Mouse (Mus musculus) limb, embryonic 12.5 days (tissue): ENCODE data around the gene Abcb9. TPM values are rescaled to one million over a fixed set of nuclear protein-coding genes. Genes with fewer than 3 reads are reported as not detected.

Experiments
- ATAC-seq: fragments of 200-750 bp; cut with Nextera tagmentation; 2 replicates; pipeline ENCODE4 v1.8.0; 2017; ENCODE audit warnings: low read depth, moderate TSS enrichment; ENCODE audit not compliant: insufficient number of reproducible peaks, insufficient read depth, low FRiP score, low TSS enrichment
- H3K27ac ChIP-seq: fragments of 300-500 bp; sonication (generic); 2 replicates; pipeline ENCODE4 v1.5.1; 2016; ENCODE audit warnings: mild to moderate bottlenecking, moderate library complexity
- H3K27me3 ChIP-seq: fragments of 300-500 bp; sonication (generic); 2 replicates; pipeline ENCODE4 v1.6.1; 2016; ENCODE audit warnings: mild to moderate bottlenecking, moderate library complexity
- H3K36me3 ChIP-seq: fragments of 300-500 bp; sonication (generic); 2 replicates; pipeline ENCODE4 v1.6.1; 2016; ENCODE audit warnings: mild to moderate bottlenecking, moderate library complexity
- H3K4me1 ChIP-seq: fragments of 300-500 bp; sonication (generic); replicated peaks from 2 replicates; pipeline ENCODE4 v1.6.1; 2016
- H3K4me2 ChIP-seq: fragments of 300-500 bp; sonication (generic); 2 replicates; pipeline ENCODE4 v1.6.1; 2016; ENCODE audit warnings: mild to moderate bottlenecking, moderate library complexity
- H3K4me3 ChIP-seq: fragments of 300-500 bp; sonication (generic); replicated peaks from 2 replicates; pipeline ENCODE4 v1.5.1; 2016; ENCODE audit warnings: mild to moderate bottlenecking
- H3K9ac ChIP-seq: fragments of 300-500 bp; sonication (generic); replicated peaks from 2 replicates; pipeline ENCODE4 v1.6.1; 2016; ENCODE audit warnings: mild to moderate bottlenecking, moderate library complexity
- H3K9me3 ChIP-seq: fragments of 300-500 bp; sonication (generic); 2 replicates; pipeline ENCODE4 v1.6.1; 2016; ENCODE audit warnings: mild to moderate bottlenecking, moderate library complexity
- WGBS: fragments of 180-500 bp; shearing (Covaris S2); methylation state at CpG from one replicate; pipeline ENCODE4 v1.1.7; 2016; 5-methylcytosine and 5-hydroxymethylcytosine counted together
- polyA plus RNA-seq: library from polyadenylated mRNA; unstranded; fragments of >200 nt; fragmentation: Nextera tagmentation; extraction: Ambion mirVana; gene quantifications from 2 replicates; pipeline ENCODE4 v1.2.1, GENCODE M21; 2016

Abcb9 gene
- polyA plus RNA-seq, 1 experiment from 2014 or later: 0.66 TPM

GRCm38 (mm10) chr5:124077856-124078460 lies 17.6 kb downstream of the Abcb9 start:
- 66% methylated on average over 6 of the region's 6 CpGs for WGBS
- Histone ChIP-seq H3K4me1 (peaks cover 12% of the 10 kb centered on the region), H3K27me3 (no peaks in the 10 kb centered on the region), H3K36me3 (no peaks in the 10 kb centered on the region), H3K27ac (no peak overlapping the region), H3K9ac (no peak overlapping the region), H3K4me3 (no peak overlapping the region), H3K4me2 (no peak overlapping the region), H3K9me3 (no peaks in the 10 kb centered on the region)
- no peak for ATAC-seq

GRCm38 (mm10) chr5:124077241-124077640 lies 18.4 kb downstream of the Abcb9 start:
- H3K36me3 ChIP-seq: no peaks in the 10 kb centered on the region
- no peaks in the 10 kb centered on the region for H3K27me3 ChIP-seq
- peaks cover 12% of the 10 kb centered on the region for H3K4me1 ChIP-seq
- H3K4me3 ChIP-seq: no peak overlapping the region
- H3K4me2 ChIP-seq: no peak overlapping the region
- ATAC-seq: no peak
- no peak overlapping the region for H3K9ac ChIP-seq
- no peaks in the 10 kb centered on the region for H3K9me3 ChIP-seq
- 83% methylated on average over 13 of the region's 13 CpGs for WGBS
- no peak overlapping the region for H3K27ac ChIP-seq

- Histone ChIP-seq H3K4me1 (peaks cover 18% of the 10 kb centered on the region), H3K4me3 (no peak overlapping the region), H3K4me2 (no peak overlapping the region), H3K9me3 (no peaks in the 10 kb centered on the region), H3K27ac (no peak overlapping the region), H3K27me3 (no peaks in the 10 kb centered on the region), H3K36me3 (no peaks in the 10 kb centered on the region), H3K9ac (no peak overlapping the region)
- WGBS: 48% methylated on average over 9 of the region's 9 CpGs
- no peak for ATAC-seq
Observed at GRCm38 (mm10) chr5:124076559-124076958, 19.0 kb downstream of the Abcb9 start.

GRCm38 (mm10) chr5:124075716-124076115 lies 19.9 kb downstream of the Abcb9 start:
- Histone ChIP-seq H3K36me3 (no peaks in the 10 kb centered on the region), H3K9me3 (no peaks in the 10 kb centered on the region), H3K4me1 (peaks cover 18% of the 10 kb centered on the region), H3K9ac (no peak overlapping the region), H3K27me3 (no peaks in the 10 kb centered on the region), H3K27ac (no peak overlapping the region), H3K4me3 (no peak overlapping the region), H3K4me2 (no peak overlapping the region)
- WGBS: 63% methylated on average over 9 of the region's 9 CpGs
- no peak for ATAC-seq

GRCm38 (mm10) chr5:124074845-124075307 lies 20.7 kb downstream of the Abcb9 start:
- 49% methylated on average over 10 of the region's 10 CpGs for WGBS
- no peaks in the 10 kb centered on the region for H3K27me3 ChIP-seq
- no peaks in the 10 kb centered on the region for H3K9me3 ChIP-seq
- no peaks in the 10 kb centered on the region for H3K36me3 ChIP-seq
- 0 out of 2 replicates have a peak overlapping the region, but pooled peaks have one; percentile 13 for H3K27ac ChIP-seq
- no peak overlapping the region for H3K4me2 ChIP-seq
- ATAC-seq: no peak
- H3K4me3 ChIP-seq: no peak overlapping the region
- H3K4me1 ChIP-seq: peaks cover 18% of the 10 kb centered on the region
- no peak overlapping the region for H3K9ac ChIP-seq

GRCm38 (mm10) chr5:124073682-124074081 lies 21.9 kb downstream of the Abcb9 start:
- Histone ChIP-seq H3K9me3 (no peaks in the 10 kb centered on the region), H3K9ac (0 out of 2 replicates have a peak overlapping the region, but pooled peaks have one; percentile 12), H3K36me3 (no peaks in the 10 kb centered on the region), H3K4me1 (peaks cover 18% of the 10 kb centered on the region), H3K4me3 (no peak overlapping the region), H3K4me2 (no peak overlapping the region), H3K27me3 (no peaks in the 10 kb centered on the region), H3K27ac (0 out of 2 replicates have a peak overlapping the region, but pooled peaks have one; percentile 41)
- ATAC-seq: no peak
- 40% methylated on average over 9 of the region's 9 CpGs for WGBS

GRCm38 (mm10) chr5:124069657-124070056 lies 25.9 kb downstream of the Abcb9 start:
- WGBS: 88% methylated on average over 3 of the region's 3 CpGs
- H3K4me1 ChIP-seq: peaks cover 12% of the 10 kb centered on the region
- no peak for ATAC-seq

GRCm38 (mm10) chr5:124062037-124062824 lies 33.4 kb downstream of the Abcb9 start:
- Histone ChIP-seq H3K9me3 (no peaks in the 10 kb centered on the region), H3K36me3 (no peaks in the 10 kb centered on the region), H3K4me2 (no peak overlapping the region), H3K27me3 (no peaks in the 10 kb centered on the region), H3K4me1 (no peaks in the 10 kb centered on the region), H3K4me3 (no peak overlapping the region), H3K27ac (no peak overlapping the region), H3K9ac (no peak overlapping the region)
- WGBS: 70% methylated on average over 12 of the region's 12 CpGs
- ATAC-seq: no peak

More at GRCm38 (mm10) chr5:124069657-124070056, 25.9 kb downstream of the Abcb9 start:
- Histone ChIP-seq H3K36me3 (no peaks in the 10 kb centered on the region), H3K27ac (no peak overlapping the region), H3K27me3 (no peaks in the 10 kb centered on the region), H3K4me3 (no peak overlapping the region), H3K9ac (no peak overlapping the region), H3K9me3 (no peaks in the 10 kb centered on the region), H3K4me2 (no peak overlapping the region)

GRCm38 (mm10) chr5:124059677-124060076 lies 35.9 kb downstream of the Abcb9 start:
- Histone ChIP-seq H3K27me3 (no peaks in the 10 kb centered on the region), H3K4me3 (no peak overlapping the region), H3K9ac (no peak overlapping the region), H3K4me2 (no peak overlapping the region), H3K9me3 (peaks cover 5% of the 10 kb centered on the region), H3K36me3 (no peaks in the 10 kb centered on the region), H3K4me1 (no peaks in the 10 kb centered on the region), H3K27ac (no peak overlapping the region)
- WGBS: 71% methylated on average over 5 of the region's 5 CpGs
- no peak for ATAC-seq

- Histone ChIP-seq H3K36me3 (no peaks in the 10 kb centered on the region), H3K4me3 (no peak overlapping the region), H3K4me1 (no peaks in the 10 kb centered on the region), H3K9me3 (peaks cover 5% of the 10 kb centered on the region), H3K27ac (no peak overlapping the region), H3K9ac (no peak overlapping the region), H3K4me2 (no peak overlapping the region), H3K27me3 (no peaks in the 10 kb centered on the region)
- no peak for ATAC-seq
- WGBS: 87% methylated on average over 7 of the region's 7 CpGs
Observed at GRCm38 (mm10) chr5:124058749-124059148, 36.8 kb downstream of the Abcb9 start.

- Histone ChIP-seq H3K4me3 (no peak overlapping the region), H3K4me1 (no peaks in the 10 kb centered on the region), H3K9me3 (peaks cover 5% of the 10 kb centered on the region), H3K4me2 (no peak overlapping the region), H3K9ac (no peak overlapping the region), H3K27me3 (no peaks in the 10 kb centered on the region), H3K36me3 (no peaks in the 10 kb centered on the region), H3K27ac (no peak overlapping the region)
- 73% methylated on average over 4 of the region's 4 CpGs for WGBS
- ATAC-seq: no peak
Observed at GRCm38 (mm10) chr5:124056956-124057355, 38.6 kb downstream of the Abcb9 start.
